Mouse (Mus musculus) mouse trophoblast stem cell (cell line): ENCODE data around the gene Kcnj8.

ENCODE experiments used
- in situ Hi-C, 2 experiments: fragments of 300-500 bp; cut with MseI, MboI; formaldehyde crosslinking; loops; 2 replicates in 1 of 2; 3 replicates in 1 of 2; pipeline ENCODE4 v1.15.1; 2025

Kcnj8 gene

GRCm38 (mm10) chr6:142550871-142551270 is 20.5 kb downstream of the Kcnj8 start:
- in situ Hi-C loops: no loop called here

GRCm38 (mm10) chr6:142548377-142548776 is 23.0 kb downstream of the Kcnj8 start:
- in situ Hi-C loops: no loop called here

GRCm38 (mm10) chr6:142545132-142545531 is 26.3 kb downstream of the Kcnj8 start:
- in situ Hi-C loops: no loop called here

DNA sequence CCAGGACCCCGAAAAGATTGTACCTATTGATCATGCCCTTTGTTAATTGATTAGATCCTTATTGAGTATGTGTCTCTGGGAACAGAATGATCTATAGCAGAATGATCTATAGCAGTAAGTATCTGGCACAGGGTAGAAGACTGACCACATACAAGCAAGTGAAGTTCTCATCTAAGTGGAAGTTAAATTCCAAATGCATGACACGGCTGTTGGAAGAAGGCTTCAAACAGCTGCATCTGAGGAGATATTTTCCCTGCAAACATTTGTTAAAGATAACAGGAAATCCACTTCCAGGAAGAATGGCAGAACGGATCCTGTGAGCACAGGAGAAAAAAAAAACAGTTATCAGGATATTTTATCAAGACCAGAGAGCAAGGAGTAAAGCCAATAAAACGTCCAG is 27.8 kb downstream of the Kcnj8 start:
- in situ Hi-C loops: no loop called here

DNA sequence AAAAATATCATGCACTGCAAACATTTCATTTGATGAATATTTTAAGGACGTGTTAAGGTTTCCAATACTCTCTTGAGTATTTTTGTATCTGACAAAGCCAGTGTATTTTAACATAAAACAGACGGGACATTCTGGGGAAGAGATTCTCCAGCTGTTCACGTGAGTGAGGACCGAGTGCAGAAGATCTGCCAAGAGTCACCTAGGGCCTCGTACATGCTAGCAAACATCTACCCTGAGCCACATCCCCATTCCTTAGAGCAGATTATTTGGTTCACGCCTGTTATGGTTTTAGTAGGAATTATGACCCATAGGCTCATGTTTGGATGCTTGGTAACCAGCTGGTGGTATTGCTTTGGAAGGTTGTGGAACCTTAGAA is 28.6 kb downstream of the Kcnj8 start:
- in situ Hi-C loops: no loop called here

GRCm38 (mm10) chr6:142542082-142542799 is 29.2 kb downstream of the Kcnj8 start:
- in situ Hi-C loops: no loop called here

GRCm38 (mm10) chr6:142540561-142541160 is 30.8 kb downstream of the Kcnj8 start:
- in situ Hi-C loops: no loop called here

- in situ Hi-C loops: no loop called here
These were observed 31.3 kb downstream of the Kcnj8 start for GRCm38 (mm10) chr6:142540131-142540530.

GRCm38 (mm10) chr6:142538503-142538902 is 32.9 kb downstream of the Kcnj8 start:
- in situ Hi-C loops: no loop called here

GRCm38 (mm10) chr6:142533412-142533811 is 38.0 kb downstream of the Kcnj8 start:
- in situ Hi-C loops: no loop called here

GRCm38 (mm10) chr6:142532686-142533085 is 38.7 kb downstream of the Kcnj8 start:
- in situ Hi-C loops: no loop called here

DNA sequence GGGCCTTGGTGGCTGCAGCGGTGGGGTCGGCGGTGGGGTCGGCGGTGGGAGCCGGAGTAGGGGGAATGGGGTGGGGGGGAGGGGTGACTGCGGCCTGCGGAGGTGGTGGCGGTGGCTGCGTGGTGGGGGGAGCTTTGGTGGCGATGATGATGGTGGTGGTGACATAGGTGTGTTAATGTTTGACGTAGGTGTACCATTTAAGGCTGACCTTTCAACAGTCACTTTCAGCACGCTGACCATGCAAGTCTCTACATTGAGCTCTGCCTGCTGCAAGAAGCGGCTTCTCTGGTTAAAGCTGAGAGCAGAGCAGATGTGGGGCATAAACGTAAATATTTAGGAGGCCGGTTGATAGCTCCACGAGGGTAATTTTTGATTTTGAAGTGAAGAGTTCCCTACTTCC is 39.3 kb downstream of the Kcnj8 start:
- in situ Hi-C loops: no loop called here

DNA sequence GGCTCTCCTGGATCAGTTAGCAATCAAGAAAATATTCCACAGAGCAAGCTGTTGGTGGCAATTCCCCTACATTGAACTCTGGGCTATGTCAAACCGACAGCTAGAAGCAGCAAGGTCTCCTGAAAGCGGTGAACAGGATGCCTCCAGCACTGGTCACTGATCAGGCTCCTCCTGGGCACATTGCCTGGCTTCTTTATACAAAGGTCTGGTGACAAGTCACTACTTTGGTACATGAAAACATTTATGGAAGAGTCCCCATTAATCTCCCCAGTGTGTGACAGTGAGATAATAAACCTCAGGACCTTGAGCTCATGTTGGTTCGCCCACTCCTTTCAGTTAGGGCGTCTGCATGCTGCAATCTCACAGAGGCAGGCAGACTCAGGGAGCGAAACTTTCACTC is 41.0 kb downstream of the Kcnj8 start:
- in situ Hi-C loops: no loop called here

GRCm38 (mm10) chr6:142529680-142530079 is 41.7 kb downstream of the Kcnj8 start:
- in situ Hi-C loops: loop anchor here in 1 of 2 experiments (5.0 to 10.0 kb wide), 2 partner anchors 125 to 203 kb away; no protein-coding TSS in a partner anchor

- in situ Hi-C loops: loop anchor here in 1 of 2 experiments (5.0 to 10.0 kb wide), 2 partner anchors 127 to 204 kb away; no protein-coding TSS in a partner anchor
These were observed 43.4 kb downstream of the Kcnj8 start for GRCm38 (mm10) chr6:142527931-142528562.

- in situ Hi-C loops: loop anchor here (5.0 to 10.0 kb wide), 2 partner anchors 130 to 208 kb away; no protein-coding TSS in a partner anchor
These were observed 46.6 kb downstream of the Kcnj8 start for GRCm38 (mm10) chr6:142524635-142525308.

DNA sequence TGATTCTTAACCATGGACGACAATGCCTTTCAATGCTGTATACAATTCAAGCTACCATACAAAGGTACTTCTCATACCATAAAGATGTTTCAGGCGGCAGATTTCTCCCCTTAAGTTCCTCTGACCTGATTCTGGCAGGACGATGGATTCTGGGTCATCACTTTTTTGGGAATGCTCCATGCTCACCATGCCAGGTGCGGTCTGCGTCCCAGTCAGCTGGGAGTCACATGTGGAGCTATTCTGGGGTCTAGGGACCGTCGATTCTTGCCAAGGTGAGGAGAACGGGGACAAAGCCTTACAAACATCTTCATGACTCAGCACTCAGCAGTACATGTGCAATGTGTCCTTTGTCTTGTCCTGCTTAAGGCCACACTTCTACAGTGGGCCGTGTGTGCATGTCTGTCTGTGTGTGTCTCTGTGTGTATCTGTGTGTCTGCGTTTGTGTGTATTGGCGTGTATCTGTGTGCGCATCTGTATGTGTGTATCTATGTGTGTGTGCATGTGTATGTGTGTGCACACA is 49.8 kb downstream of the Kcnj8 start:
- in situ Hi-C loops: loop anchor here (5.0 to 10.0 kb wide), 2 partner anchors 133 to 211 kb away; no protein-coding TSS in a partner anchor

GRCm38 (mm10) chr6:142519110-142519509 is 52.3 kb downstream of the Kcnj8 start:
- in situ Hi-C loops: loop anchor here (10.0 kb wide), 1 partner anchor 154 kb away; no protein-coding TSS in a partner anchor

GRCm38 (mm10) chr6:142515379-142515778 is 56.0 kb downstream of the Kcnj8 start:
- in situ Hi-C loops: loop anchor here (10.0 kb wide), 1 partner anchor 151 kb away; no protein-coding TSS in a partner anchor

GRCm38 (mm10) chr6:142514912-142515311 is 56.5 kb downstream of the Kcnj8 start:
- in situ Hi-C loops: loop anchor here (10.0 kb wide), 1 partner anchor 150 kb away; no protein-coding TSS in a partner anchor
